Mouse (Mus musculus): ENCODE data around the gene Gna13.

- no peak for TF ChIP-seq CTCF (IDR thresholded peaks at IDR 0.05; ENCODE audit: borderline replicate concordance, insufficient read depth, low read length)
- TF ChIP-seq POLR2A (IDR thresholded peaks at IDR 0.05; ENCODE audit: low read depth, low read length): no peak
These were observed 79.6 kb downstream of the Gna13 start for GRCm38 (mm10) chr11:109442166-109442730.
